In the genomic region with DNA sequence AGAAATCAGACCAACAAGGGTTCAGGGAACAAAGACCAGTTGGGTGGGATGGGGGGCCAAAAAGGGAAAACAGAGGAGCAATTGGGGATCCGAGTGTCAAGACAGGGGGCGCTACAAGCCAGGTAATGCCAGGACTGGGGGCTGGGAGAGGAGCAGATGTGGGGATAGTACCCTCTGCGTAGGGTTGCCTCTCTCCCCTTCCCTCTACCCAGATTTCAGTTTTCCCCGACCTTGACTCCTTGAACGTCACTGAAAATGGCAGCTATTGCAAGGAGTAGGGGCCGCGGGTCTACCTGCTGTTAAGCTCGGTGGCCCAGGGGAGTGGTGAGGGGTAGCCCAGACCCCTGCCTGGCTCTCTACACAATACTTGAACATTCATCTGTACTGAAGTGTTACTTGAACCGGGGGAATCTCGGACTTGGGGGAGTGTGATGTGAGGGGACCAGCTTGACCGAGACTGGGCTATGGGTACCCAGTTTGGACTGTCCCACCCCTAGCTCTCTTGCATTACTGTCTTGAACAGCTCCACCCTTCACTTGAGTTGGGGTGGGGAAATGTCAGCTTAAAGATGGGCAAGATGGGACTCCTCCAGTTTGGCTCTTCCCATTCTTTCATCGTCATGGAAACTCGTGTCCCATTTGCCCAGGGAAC, we compare ENCODE assay signal across 8 mouse cellular contexts. TPM values are rescaled to one million over a fixed set of nuclear protein-coding genes. Genes with fewer than 3 reads are reported as not detected.
DNase-seq lines count a peak whose midpoint lies in the region; ATAC-seq lines count a peak whose summit lies in the region.

No protein-coding gene starts in this region.

- H3K9ac ChIP-seq in liver, embryonic 16.5 days (ENCODE audit: low read depth, low read length): peak overlapping the region; percentile 80

- H3K27me3 ChIP-seq in megakaryocyte, embryonic 14.5 days (replicated peaks): no peaks in the 10 kb centered on the region
- H3K27me3 ChIP-seq in liver, embryonic 16.5 days (ENCODE audit: control insufficient read depth, insufficient read depth, low read depth, low read length): no peaks in the 10 kb centered on the region

- peak overlapping the region; percentile 97 for H3K27ac ChIP-seq in liver, embryonic 16.5 days (ENCODE audit: low read length)

- peaks cover 54% of the 10 kb centered on the region for H3K36me3 ChIP-seq in megakaryocyte, embryonic 14.5 days (replicated peaks; ENCODE audit: low read length)
- H3K36me3 ChIP-seq in liver, embryonic 16.5 days (ENCODE audit: control insufficient read depth, insufficient read depth): no peaks in the 10 kb centered on the region

- H3K9me3 ChIP-seq in megakaryocyte, embryonic 14.5 days: no peaks in the 10 kb centered on the region
- H3K9me3 ChIP-seq in liver, embryonic 16.5 days (replicated peaks; ENCODE audit: control insufficient read depth, low read length): no peaks in the 10 kb centered on the region

- ATAC-seq in megakaryocyte, adult 5-6 weeks (ENCODE audit: poor library complexity, severe bottlenecking): no peak
- no peak for ATAC-seq in liver, embryonic 16.5 days (ENCODE audit: low read depth)

- DNase-seq in cerebellum, adult 11 months: peak; percentile 36
- no peak for DNase-seq in cerebellum, adult 8-10 months
- peak; percentile 22 for DNase-seq in heart, postnatal 4 days
- no peak for DNase-seq in frontal cortex, adult 2 months (ENCODE audit: extremely low spot score in 1 of 2, low spot score in 1 of 2)
- no peak for DNase-seq in right cerebral cortex, adult 18-20 months

- peaks cover 54% of the 10 kb centered on the region for H3K4me1 ChIP-seq in megakaryocyte, embryonic 14.5 days
- peaks cover 69% of the 10 kb centered on the region for H3K4me1 ChIP-seq in liver, embryonic 16.5 days (ENCODE audit: control insufficient read depth, low read depth, low read length)

- H3K4me3 ChIP-seq in megakaryocyte, embryonic 14.5 days (replicated peaks): peak overlapping the region; percentile 97
- peak overlapping the region; percentile 72 for H3K4me3 ChIP-seq in liver, embryonic 16.5 days (ENCODE audit: low read depth, low read length)

- H3K4me2 ChIP-seq in liver, embryonic 16.5 days (ENCODE audit: low read depth, low read length): peak overlapping the region; percentile 92

- WGBS in liver, embryonic 16.5 days (ENCODE audit: insufficient replicate concordance): 49% methylated on average over 13 of the region's 13 CpGs

RNA-seq across cellular contexts. Expression of a gene that starts 1.1 kb away (rescaled TPM):
- 27.3 and 62.4 TPM in 2 replicates for polyA plus RNA-seq in megakaryocyte, embryonic 14.5 days (2012; ENCODE audit: insufficient read depth, low replicate concordance)
- total RNA-seq in megakaryocyte, adult 5-6 weeks (2015): 30.9 and 33.7 TPM in 2 replicates
- total RNA-seq in megakaryocyte, adult 5-6 weeks (2017): 29.5 and 32.7 TPM in 2 replicates
- total RNA-seq in heart, postnatal 4 days (2021): 10 to 100 TPM; 14.7 to 14.8 TPM
- polyA plus RNA-seq in liver, embryonic 16.5 days (2015; fragmentation: Nextera tagmentation; extraction: Ambion mirVana): 11.2 and 12.9 TPM in 2 replicates
- polyA plus RNA-seq in frontal cortex, adult 2 months (2012; rRNA removed): 19.9 and 20.6 TPM in 2 replicates

RNA-seq across cellular contexts. Expression of a gene that starts 8.0 kb away (rescaled TPM):
- polyA plus RNA-seq in megakaryocyte, embryonic 14.5 days (2012; ENCODE audit: insufficient read depth, low replicate concordance): 32.9 and 47.6 TPM in 2 replicates
- total RNA-seq in megakaryocyte, adult 5-6 weeks (2015): 35.2 and 43.3 TPM in 2 replicates
- 7.7 and 9.8 TPM in 2 replicates for total RNA-seq in megakaryocyte, adult 5-6 weeks (2017)
- total RNA-seq in heart, postnatal 4 days (2021): 10 to 100 TPM; 30.8 to 32.0 TPM
- 7.5 and 7.9 TPM in 2 replicates for polyA plus RNA-seq in liver, embryonic 16.5 days (2015; fragmentation: Nextera tagmentation; extraction: Ambion mirVana)
- 20.2 and 21.8 TPM in 2 replicates for polyA plus RNA-seq in frontal cortex, adult 2 months (2012; rRNA removed)

RNA-seq across cellular contexts. Expression of a gene that starts 16.9 kb away (rescaled TPM):
- not detected in 2 replicates for polyA plus RNA-seq in megakaryocyte, embryonic 14.5 days (2012; ENCODE audit: insufficient read depth, low replicate concordance)
- not detected in 2 replicates for total RNA-seq in megakaryocyte, adult 5-6 weeks (2015)
- not detected in 2 replicates for total RNA-seq in megakaryocyte, adult 5-6 weeks (2017)
- total RNA-seq in heart, postnatal 4 days (2021): 1 to 10 TPM; 3.0 to 3.2 TPM
- polyA plus RNA-seq in liver, embryonic 16.5 days (2015; fragmentation: Nextera tagmentation; extraction: Ambion mirVana): not detected in 2 replicates
- 0.06 TPM in 1 of 2 replicates, not detected in the other for polyA plus RNA-seq in frontal cortex, adult 2 months (2012; rRNA removed)

RNA-seq across cellular contexts. Expression of a gene that starts 24.1 kb away (rescaled TPM):
- polyA plus RNA-seq in megakaryocyte, embryonic 14.5 days (2012; ENCODE audit: insufficient read depth, low replicate concordance): 54.6 and 102 TPM in 2 replicates
- 2.1 TPM in 2 replicates for total RNA-seq in megakaryocyte, adult 5-6 weeks (2015)
- total RNA-seq in megakaryocyte, adult 5-6 weeks (2017): 5.8 and 6.2 TPM in 2 replicates
- 1 to 10 TPM; 6.0 TPM for total RNA-seq in heart, postnatal 4 days (2021)
- polyA plus RNA-seq in liver, embryonic 16.5 days (2015; fragmentation: Nextera tagmentation; extraction: Ambion mirVana): 1.9 and 2.0 TPM in 2 replicates
- polyA plus RNA-seq in frontal cortex, adult 2 months (2012; rRNA removed): 58.3 and 62.6 TPM in 2 replicates

RNA-seq across cellular contexts. Expression of a gene that starts 31.9 kb away (rescaled TPM):
- polyA plus RNA-seq in megakaryocyte, embryonic 14.5 days (2012; ENCODE audit: insufficient read depth, low replicate concordance): 13.9 and 53.3 TPM in 2 replicates
- 27.0 and 30.9 TPM in 2 replicates for total RNA-seq in megakaryocyte, adult 5-6 weeks (2015)
- 28.5 and 28.7 TPM in 2 replicates for total RNA-seq in megakaryocyte, adult 5-6 weeks (2017)
- total RNA-seq in heart, postnatal 4 days (2021): 10 to 100 TPM in 1 of 2 experiments, 1 to 10 TPM in 1; 9.6 to 10.3 TPM
- 72.9 and 80.3 TPM in 2 replicates for polyA plus RNA-seq in liver, embryonic 16.5 days (2015; fragmentation: Nextera tagmentation; extraction: Ambion mirVana)
- polyA plus RNA-seq in frontal cortex, adult 2 months (2012; rRNA removed): 15.7 and 17.3 TPM in 2 replicates

Comparison
In these comparisons a context has a peak if more than half of its experiments do, and no peak if none do; other contexts are left out.
1. DNase-seq: peak in cerebellum, adult 11 months (single experiment) and heart, postnatal 4 days (single experiment); none in cerebellum, adult 8-10 months (single experiment), frontal cortex, adult 2 months (0 of 2) and right cerebral cortex, adult 18-20 months (single experiment).